Mouse (Mus musculus) olfactory bulb, adult 2 months (tissue): Measurements from ENCODE around the gene Gcnt3. TPM values are rescaled to one million over a fixed set of nuclear protein-coding genes. Genes with fewer than 3 reads are reported as not detected.

Experiments
- H3K27ac ChIP-seq: fragments of 200-500 bp; 2 replicates; pipeline ENCODE4 v1.5.1; 2012; ENCODE audit warnings: low read depth, low read length; ENCODE audit not compliant: insufficient read depth
- H3K4me1 ChIP-seq: fragments of 200-500 bp; 2 replicates; pipeline ENCODE4 v1.6.1; 2012; ENCODE audit warnings: low read length; ENCODE audit not compliant: control insufficient read depth, insufficient read depth
- H3K4me3 ChIP-seq: fragments of 200-500 bp; 2 replicates; pipeline ENCODE4 v1.5.1; 2012; ENCODE audit warnings: mild to moderate bottlenecking, low read depth, low read length, moderate library complexity; ENCODE audit not compliant: insufficient read depth
- CTCF ChIP-seq: fragments of 200-500 bp; IDR thresholded peaks from 2 replicates; pipeline ENCODE4 v1.5.1; 2012; ENCODE audit warnings: low read depth, mild to moderate bottlenecking, low read length, moderate library complexity; ENCODE audit not compliant: insufficient read depth
- POLR2A ChIP-seq: fragments of 200-500 bp; IDR thresholded peaks from 2 replicates; pipeline ENCODE4 v1.6.1; 2012; ENCODE audit warnings: mild to moderate bottlenecking, low read depth, low read length, moderate library complexity; ENCODE audit not compliant: insufficient read depth
- WGBS: fragments of 180-500 bp; shearing (Covaris S2); methylation state at CpG from one replicate; pipeline ENCODE4 v1.1.7; 2018; 5-methylcytosine and 5-hydroxymethylcytosine counted together
- polyA plus RNA-seq: library from polyadenylated mRNA; stranded (reverse); fragments of >200 nt; gene quantifications from 2 replicates; pipeline ENCODE4 v1.2.4, GENCODE M21; 2012; ENCODE audit warnings: low replicate concordance; ENCODE audit not compliant: missing spikeins, insufficient read depth, insufficient read length

Gene Gcnt3
- polyA plus RNA-seq, 1 experiment = not detected

- no peak for TF ChIP-seq POLR2A
- TF ChIP-seq CTCF = no peak
- 95% methylated on average over 3 of the region's 3 CpGs for WGBS
- Histone ChIP-seq H3K4me1 (no peaks in the 10 kb centered on the region), H3K27ac (no peak overlapping the region), H3K4me3 (no peak overlapping the region)
Measured at GRCm38 (mm10) chr9:70078034-70078433, 40.1 kb upstream of the Gcnt3 start.

GRCm38 (mm10) chr9:70077170-70077569, 39.3 kb upstream of the Gcnt3 start:
- Histone ChIP-seq H3K4me3 (no peak overlapping the region), H3K27ac (no peak overlapping the region), H3K4me1 (no peaks in the 10 kb centered on the region)
- WGBS = 85% methylated on average over 7 of the region's 7 CpGs
- TF ChIP-seq CTCF = no peak
- no peak for TF ChIP-seq POLR2A

- no peak for TF ChIP-seq POLR2A
- no peak for TF ChIP-seq CTCF
- Histone ChIP-seq H3K4me1 (no peaks in the 10 kb centered on the region), H3K27ac (no peak overlapping the region), H3K4me3 (no peak overlapping the region)
- 87% methylated on average over 8 of the region's 8 CpGs for WGBS
Measured at GRCm38 (mm10) chr9:70072387-70072786, 34.5 kb upstream of the Gcnt3 start.

- H3K4me3 ChIP-seq = no peak overlapping the region
- no peaks in the 10 kb centered on the region for H3K4me1 ChIP-seq
- WGBS = 69% methylated on average over 8 of the region's 8 CpGs
- H3K27ac ChIP-seq = no peak overlapping the region
- TF ChIP-seq CTCF = no peak
- TF ChIP-seq POLR2A = no peak
Measured at GRCm38 (mm10) chr9:70069961-70070435, 32.1 kb upstream of the Gcnt3 start.

- H3K4me3 ChIP-seq = no peak overlapping the region
- TF ChIP-seq CTCF = no peak
- no peak for TF ChIP-seq POLR2A
- WGBS = 91% methylated on average over 3 of the region's 3 CpGs
- H3K4me1 ChIP-seq = no peaks in the 10 kb centered on the region
- no peak overlapping the region for H3K27ac ChIP-seq
Measured at GRCm38 (mm10) chr9:70067497-70067896, 29.6 kb upstream of the Gcnt3 start.

- Histone ChIP-seq H3K4me1 (no peaks in the 10 kb centered on the region), H3K4me3 (no peak overlapping the region), H3K27ac (no peak overlapping the region)
- WGBS = 89% methylated on average over 3 of the region's 3 CpGs
- TF ChIP-seq POLR2A (no peak), CTCF (no peak)
Measured at GRCm38 (mm10) chr9:70062012-70062411, 24.1 kb upstream of the Gcnt3 start.

GRCm38 (mm10) chr9:70053411-70053810, 15.5 kb upstream of the Gcnt3 start:
- no peak for TF ChIP-seq CTCF
- no peak for TF ChIP-seq POLR2A
- Histone ChIP-seq H3K4me1 (no peaks in the 10 kb centered on the region), H3K27ac (no peak overlapping the region), H3K4me3 (no peak overlapping the region)
- 49% methylated on average over 3 of the region's 3 CpGs for WGBS

- no peak for TF ChIP-seq CTCF
- TF ChIP-seq POLR2A = no peak
- 77% methylated on average over 3 of the region's 3 CpGs for WGBS
Measured at GRCm38 (mm10) chr9:70052730-70053129, 14.8 kb upstream of the Gcnt3 start.

GRCm38 (mm10) chr9:70049839-70050238, 12.0 kb upstream of the Gcnt3 start:
- H3K4me3 ChIP-seq = no peak overlapping the region
- 39% methylated on average over 8 of the region's 8 CpGs for WGBS
- H3K4me1 ChIP-seq = no peaks in the 10 kb centered on the region
- H3K27ac ChIP-seq = no peak overlapping the region
- TF ChIP-seq POLR2A (no peak), CTCF (no peak)

More at GRCm38 (mm10) chr9:70052730-70053129, 14.8 kb upstream of the Gcnt3 start:
- H3K4me3 ChIP-seq = no peak overlapping the region
- H3K4me1 ChIP-seq = no peaks in the 10 kb centered on the region
- no peak overlapping the region for H3K27ac ChIP-seq

- H3K4me3 ChIP-seq = no peak overlapping the region
- 41% methylated on average over 3 of the region's 3 CpGs for WGBS
- no peak overlapping the region for H3K27ac ChIP-seq
- no peak for TF ChIP-seq POLR2A
- no peak for TF ChIP-seq CTCF
- H3K4me1 ChIP-seq = no peaks in the 10 kb centered on the region
Measured at GRCm38 (mm10) chr9:70049416-70049783, 11.5 kb upstream of the Gcnt3 start.
